Mouse (Mus musculus): ENCODE results near the gene Slc15a1. TPM values are rescaled to one million over a fixed set of nuclear protein-coding genes. Genes with fewer than 3 reads are reported as not detected.

Gene Slc15a1
- not detected in 2 replicates for total RNA-seq (2014; rRNA removed; ENCODE audit: low replicate concordance)
- 0.04 TPM in 1 of 2 replicates, not detected in the other for polyA plus RNA-seq (2015; fragmentation: Nextera tagmentation; extraction: Ambion mirVana)

DNA sequence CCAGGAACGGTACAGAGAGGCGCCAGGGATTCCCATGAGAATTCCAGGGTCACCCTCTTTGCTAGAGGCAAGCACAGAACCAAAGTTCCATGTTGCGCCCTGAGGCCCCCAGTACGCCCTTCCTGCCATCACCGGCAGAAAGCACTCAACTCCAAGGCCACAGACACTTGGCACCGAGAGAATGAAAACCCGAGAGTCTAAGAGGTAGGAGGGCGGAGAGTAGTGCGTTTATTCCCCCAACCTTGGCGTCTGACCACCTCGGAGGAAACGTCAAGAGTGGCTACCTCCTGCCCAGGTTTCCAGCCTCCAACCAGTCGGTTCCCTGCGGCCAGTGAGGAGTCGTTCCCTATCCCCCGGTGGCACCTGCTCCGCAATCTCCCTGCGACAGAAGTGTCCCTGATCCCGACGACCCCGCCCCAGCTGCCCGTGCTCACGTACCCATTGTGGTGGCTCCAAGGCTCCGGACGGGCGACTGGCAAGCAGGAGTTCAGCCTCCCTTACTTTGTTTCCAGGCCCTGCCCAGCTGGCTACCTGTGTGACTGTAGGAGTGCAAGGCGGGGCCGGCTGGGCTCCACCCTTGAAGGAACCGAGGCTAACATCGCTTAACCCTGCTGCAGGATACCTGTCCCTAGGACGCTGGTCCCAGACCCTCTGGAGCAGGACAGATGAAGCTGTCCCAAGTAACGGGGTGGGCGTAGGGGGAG, at the start of gene Slc15a1:
Gene Slc15a1, minus strand, starts transcription at position 472 of the 704 bp plus-strand sequence.
- Histone ChIP-seq H3K4me3 (ENCODE audit: low read depth, low read length) (peak within 1 kb of the TSS; percentile 29; the same call in 1 of the 2 replicates), H3K9me3 (replicated peaks; ENCODE audit: control insufficient read depth, low read length) (no peaks in the 10 kb centered on the region), H3K27me3 (ENCODE audit: control insufficient read depth, insufficient read depth, low read length) (peaks cover 30% of the 10 kb centered on the region), H3K36me3 (replicated peaks; ENCODE audit: control insufficient read depth, insufficient read depth, low read length) (no peaks in the 10 kb centered on the region), H3K9ac (replicated peaks; ENCODE audit: low read depth, low read length) (no peak within 1 kb of the TSS), H3K4me1 (ENCODE audit: control insufficient read depth, insufficient read depth) (0 out of 2 replicates have a peak, but pooled peaks cover 3% of the 10 kb centered on the region), H3K4me2 (ENCODE audit: low read depth, low read length) (peak within 1 kb of the TSS; percentile 47), H3K27ac (ENCODE audit: low read depth) (no peak within 1 kb of the TSS)
- TF ChIP-seq CTCF (IDR thresholded peaks at IDR 0.05; ENCODE audit: low read depth) (no peak), EP300 (IDR thresholded peaks at IDR 0.05; ENCODE audit: low read depth) (no peak)
- DNase-seq (ENCODE audit: low spot score) (no peak), ATAC-seq (ENCODE audit: insufficient read depth, low read depth) (no peak)
- 11% methylated on average over 33 of the region's 33 CpGs for WGBS

DNA sequence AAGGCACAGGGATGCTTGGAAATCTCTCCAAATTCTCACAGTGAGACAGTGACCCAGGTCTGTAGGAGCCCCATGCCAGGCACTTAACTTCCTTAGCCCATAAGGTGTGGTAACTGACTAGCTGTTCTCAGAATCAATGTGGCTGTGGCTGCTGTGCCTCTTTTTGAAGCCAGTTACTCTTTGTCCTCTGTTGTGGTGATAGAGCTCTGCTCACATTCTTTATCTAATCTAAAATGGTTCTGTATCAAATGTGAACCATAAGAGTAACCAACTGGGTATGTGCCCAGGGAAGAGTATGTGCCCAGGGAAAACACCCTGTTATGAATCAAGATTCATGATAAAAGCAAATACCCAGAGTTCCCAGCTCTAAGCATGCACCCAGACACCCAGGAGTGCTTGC, 48.7 kb upstream of the Slc15a1 start:
- H3K4me1 ChIP-seq (ENCODE audit: control insufficient read depth, insufficient read depth), result no peaks in the 10 kb centered on the region; the same call in 1 of the 2 replicates
- H3K4me2 ChIP-seq (ENCODE audit: low read depth, low read length), result no peak overlapping the region
- TF ChIP-seq EP300 (IDR thresholded peaks at IDR 0.05; ENCODE audit: low read depth), result no peak
- TF ChIP-seq CTCF (IDR thresholded peaks at IDR 0.05; ENCODE audit: low read depth), result no peak
- H3K4me3 ChIP-seq (ENCODE audit: low read depth, low read length), result no peak overlapping the region
- H3K36me3 ChIP-seq (replicated peaks; ENCODE audit: control insufficient read depth, insufficient read depth, low read length), result peaks cover 6% of the 10 kb centered on the region; the same call in 1 of the 2 replicates
- no peaks in the 10 kb centered on the region for H3K9me3 ChIP-seq (replicated peaks; ENCODE audit: control insufficient read depth, low read length)
- DNase-seq (ENCODE audit: low spot score) (no peak), ATAC-seq (ENCODE audit: insufficient read depth, low read depth) (no peak)
- no peak overlapping the region for H3K9ac ChIP-seq (replicated peaks; ENCODE audit: low read depth, low read length)
- no peaks in the 10 kb centered on the region for H3K27me3 ChIP-seq (ENCODE audit: control insufficient read depth, insufficient read depth, low read length)
- H3K27ac ChIP-seq (ENCODE audit: low read depth), result no peak overlapping the region

GRCm38 (mm10) chr14:121552586-121552985, 47.5 kb upstream of the Slc15a1 start:
- 84% methylated on average over 5 of the region's 5 CpGs for WGBS

DNA sequence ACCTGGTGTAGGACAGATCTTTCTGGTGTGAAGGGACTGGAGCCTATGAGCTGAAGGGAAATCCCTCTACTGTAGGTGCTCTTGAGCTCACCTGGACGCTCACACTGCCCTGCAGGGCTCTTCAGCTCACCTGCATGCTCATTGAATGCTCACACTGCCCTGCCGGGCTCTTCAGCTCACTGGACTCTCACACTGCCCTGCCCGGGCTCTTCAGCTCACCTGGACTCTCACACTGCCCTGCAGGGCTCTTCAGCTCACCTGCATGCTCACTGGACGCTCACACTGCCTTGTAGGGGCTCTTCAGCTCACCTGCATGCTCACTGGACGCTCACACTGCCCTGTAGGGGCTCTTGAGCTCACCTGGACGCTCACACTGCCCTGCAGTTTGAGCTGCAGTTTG, 44.8 kb upstream of the Slc15a1 start:
- peaks cover 3% of the 10 kb centered on the region; the same call in 1 of the 2 replicates for H3K36me3 ChIP-seq (replicated peaks; ENCODE audit: control insufficient read depth, insufficient read depth, low read length)
- no peak for TF ChIP-seq CTCF (IDR thresholded peaks at IDR 0.05; ENCODE audit: low read depth)
- TF ChIP-seq EP300 (IDR thresholded peaks at IDR 0.05; ENCODE audit: low read depth), result no peak
- 81% methylated on average over 6 of the region's 6 CpGs for WGBS
- H3K9ac ChIP-seq (replicated peaks; ENCODE audit: low read depth, low read length), result no peak overlapping the region
- H3K4me2 ChIP-seq (ENCODE audit: low read depth, low read length), result no peak overlapping the region
- ATAC-seq (ENCODE audit: insufficient read depth, low read depth) (no peak), DNase-seq (ENCODE audit: low spot score) (no peak)
- no peak overlapping the region for H3K27ac ChIP-seq (ENCODE audit: low read depth)
- H3K27me3 ChIP-seq (ENCODE audit: control insufficient read depth, insufficient read depth, low read length), result no peaks in the 10 kb centered on the region
- no peak overlapping the region for H3K4me3 ChIP-seq (ENCODE audit: low read depth, low read length)
- H3K9me3 ChIP-seq (replicated peaks; ENCODE audit: control insufficient read depth, low read length), result no peaks in the 10 kb centered on the region
- no peaks in the 10 kb centered on the region; the same call in 1 of the 2 replicates for H3K4me1 ChIP-seq (ENCODE audit: control insufficient read depth, insufficient read depth)

More at GRCm38 (mm10) chr14:121552586-121552985, 47.5 kb upstream of the Slc15a1 start:
- Histone ChIP-seq H3K4me3 (ENCODE audit: low read depth, low read length) (no peak overlapping the region), H3K9me3 (replicated peaks; ENCODE audit: control insufficient read depth, low read length) (no peaks in the 10 kb centered on the region), H3K9ac (replicated peaks; ENCODE audit: low read depth, low read length) (no peak overlapping the region), H3K36me3 (replicated peaks; ENCODE audit: control insufficient read depth, insufficient read depth, low read length) (peaks cover 3% of the 10 kb centered on the region; the same call in 1 of the 2 replicates), H3K4me1 (ENCODE audit: control insufficient read depth, insufficient read depth) (no peaks in the 10 kb centered on the region; the same call in 1 of the 2 replicates), H3K27ac (ENCODE audit: low read depth) (no peak overlapping the region), H3K4me2 (ENCODE audit: low read depth, low read length) (no peak overlapping the region), H3K27me3 (ENCODE audit: control insufficient read depth, insufficient read depth, low read length) (no peaks in the 10 kb centered on the region)
- no peak for DNase-seq (ENCODE audit: low spot score)
- ATAC-seq (ENCODE audit: insufficient read depth, low read depth), result no peak
- TF ChIP-seq EP300 (IDR thresholded peaks at IDR 0.05; ENCODE audit: low read depth), result no peak
- TF ChIP-seq CTCF (IDR thresholded peaks at IDR 0.05; ENCODE audit: low read depth), result no peak

- H3K27me3 ChIP-seq (ENCODE audit: control insufficient read depth, insufficient read depth, low read length), result no peaks in the 10 kb centered on the region
- no peak overlapping the region for H3K9ac ChIP-seq (replicated peaks; ENCODE audit: low read depth, low read length)
- DNase-seq (ENCODE audit: low spot score), result peak; percentile 12
- H3K9me3 ChIP-seq (replicated peaks; ENCODE audit: control insufficient read depth, low read length), result no peaks in the 10 kb centered on the region
- TF ChIP-seq EP300 (IDR thresholded peaks at IDR 0.05; ENCODE audit: low read depth) (no peak), CTCF (IDR thresholded peaks at IDR 0.05; ENCODE audit: low read depth) (no peak)
- peaks cover 3% of the 10 kb centered on the region; the same call in 1 of the 2 replicates for H3K36me3 ChIP-seq (replicated peaks; ENCODE audit: control insufficient read depth, insufficient read depth, low read length)
- 40% methylated on average over 7 of the region's 7 CpGs for WGBS
- no peak overlapping the region for H3K4me2 ChIP-seq (ENCODE audit: low read depth, low read length)
- no peak overlapping the region for H3K27ac ChIP-seq (ENCODE audit: low read depth)
- H3K4me3 ChIP-seq (ENCODE audit: low read depth, low read length), result no peak overlapping the region
- peak; percentile 57 for ATAC-seq (ENCODE audit: insufficient read depth, low read depth)
- H3K4me1 ChIP-seq (ENCODE audit: control insufficient read depth, insufficient read depth), result no peaks in the 10 kb centered on the region
Observed at GRCm38 (mm10) chr14:121547745-121548144, 42.7 kb upstream of the Slc15a1 start.

Data from heart, postnatal 0 days (tissue).